Mouse (Mus musculus) 416B (cell line): ENCODE measurements at regions not wholly inside any gene's neighbourhood (a gene's known extent, or its start where the extent isn't known, plus 50 kb on each side); places are given as distances from the start of the nearest gene placed in this dataset.

Experiments
- DNase-seq: peaks from one replicate; pipeline ENCODE4 v3.0.0; 2011; ENCODE audit warnings: low read depth

GRCm38 (mm10) chr2:171670945-171671547 lies 372.2 kb downstream of the Cbln4 start:
- DNase-seq: no peak

GRCm38 (mm10) chr2:171668791-171669645 lies 374.2 kb downstream of the Cbln4 start:
- DNase-seq: no peak

- no peak for DNase-seq
Measured at GRCm38 (mm10) chr2:171662571-171662970, 380.7 kb downstream of the Cbln4 start.

GRCm38 (mm10) chr2:171661896-171662511 lies 381.3 kb downstream of the Cbln4 start:
- no peak for DNase-seq

GRCm38 (mm10) chr2:171657125-171657524 lies 386.1 kb downstream of the Cbln4 start:
- no peak for DNase-seq

- no peak for DNase-seq
Measured at GRCm38 (mm10) chr2:171641730-171642129, 401.5 kb downstream of the Cbln4 start.

GRCm38 (mm10) chr2:171640478-171640877 lies 402.8 kb downstream of the Cbln4 start:
- DNase-seq: no peak

GRCm38 (mm10) chr2:171638931-171639330 lies 404.3 kb downstream of the Cbln4 start:
- DNase-seq: no peak

GRCm38 (mm10) chr2:171636837-171637236 lies 406.4 kb downstream of the Cbln4 start:
- no peak for DNase-seq

- no peak for DNase-seq
Measured at GRCm38 (mm10) chr2:171633355-171634097, 409.7 kb downstream of the Cbln4 start.

GRCm38 (mm10) chr2:171630101-171630715 lies 413.1 kb downstream of the Cbln4 start:
- DNase-seq: no peak

- DNase-seq: no peak
Measured at GRCm38 (mm10) chr2:171628182-171628850, 414.9 kb downstream of the Cbln4 start.

- no peak for DNase-seq
Measured at GRCm38 (mm10) chr2:171620668-171621067, 422.6 kb downstream of the Cbln4 start.

- no peak for DNase-seq
Measured at GRCm38 (mm10) chr2:171620253-171620652, 423.0 kb downstream of the Cbln4 start.

- DNase-seq: no peak
Measured at GRCm38 (mm10) chr2:171618771-171619170, 424.5 kb downstream of the Cbln4 start.

GRCm38 (mm10) chr2:171618333-171618732 lies 424.9 kb downstream of the Cbln4 start:
- no peak for DNase-seq

GRCm38 (mm10) chr2:171615462-171615861 lies 427.8 kb downstream of the Cbln4 start:
- DNase-seq: no peak

- no peak for DNase-seq
Measured at GRCm38 (mm10) chr2:171605064-171605463, 438.2 kb downstream of the Cbln4 start.

GRCm38 (mm10) chr2:171595240-171595639 lies 448.0 kb downstream of the Cbln4 start:
- DNase-seq: no peak

- DNase-seq: no peak
Measured at GRCm38 (mm10) chr2:171593884-171594283, 449.4 kb downstream of the Cbln4 start.

GRCm38 (mm10) chr2:171592315-171592714 lies 451.0 kb downstream of the Cbln4 start:
- no peak for DNase-seq
